Mouse (Mus musculus): ENCODE data around the gene Dus2.
"Not testable (repeated sequence)": the region's sequence is repeated elsewhere in the genome, so short reads cannot be mapped to it uniquely, and the experiment has no call there.

Dus2 gene

DNA sequence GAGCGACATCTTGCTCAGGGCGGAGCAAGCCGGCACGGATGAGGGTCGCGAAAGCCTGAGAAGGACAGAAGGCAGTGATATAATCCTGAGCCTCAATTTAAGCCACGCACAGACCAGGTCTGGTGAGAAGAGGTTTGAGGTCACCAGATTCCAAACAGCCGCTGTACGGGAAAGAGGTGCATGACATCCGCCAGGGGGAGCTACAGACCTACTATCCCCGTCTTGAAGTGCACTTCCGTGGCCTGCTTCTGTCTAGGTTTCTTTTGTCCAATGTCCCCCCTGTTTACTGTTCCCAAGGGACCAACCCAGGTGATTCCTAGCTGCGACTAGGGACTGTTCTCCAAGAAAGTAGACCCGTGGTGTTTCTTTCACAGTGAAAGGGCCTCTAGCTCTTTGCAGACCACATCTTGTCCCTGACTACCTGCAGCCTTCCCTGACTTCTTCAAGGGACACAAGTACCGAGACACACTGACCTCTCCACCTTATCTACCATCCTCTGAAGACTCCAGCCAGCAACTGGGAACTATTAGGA lies at the start of gene Dus2:
TSS of gene Dus2 (plus strand) at position 482 of the 532 bp plus-strand sequence.
- peak; percentile 88 for ATAC-seq (ENCODE audit: low TSS enrichment)

DNA sequence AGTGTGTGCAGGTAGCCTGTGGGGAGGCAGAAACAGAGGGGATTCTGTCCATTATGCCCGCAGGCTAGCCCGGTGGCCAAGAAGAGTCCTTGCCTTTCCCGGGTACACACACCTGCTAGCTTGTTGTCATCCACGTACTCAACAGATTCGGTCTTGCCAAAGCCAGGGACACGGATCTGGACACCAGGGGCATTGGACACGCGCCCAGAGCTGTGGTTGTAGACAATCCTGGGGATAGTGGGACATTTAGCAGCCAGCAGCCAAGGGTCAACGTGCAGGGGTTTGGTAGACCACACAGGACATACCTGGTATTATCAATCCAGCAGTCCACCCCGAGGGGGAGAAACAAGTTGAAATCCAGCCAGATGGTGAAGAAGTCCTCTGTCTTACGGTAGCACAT lies 49.1 kb upstream of the Dus2 start:
- no peak for ATAC-seq (ENCODE audit: low TSS enrichment)

DNA sequence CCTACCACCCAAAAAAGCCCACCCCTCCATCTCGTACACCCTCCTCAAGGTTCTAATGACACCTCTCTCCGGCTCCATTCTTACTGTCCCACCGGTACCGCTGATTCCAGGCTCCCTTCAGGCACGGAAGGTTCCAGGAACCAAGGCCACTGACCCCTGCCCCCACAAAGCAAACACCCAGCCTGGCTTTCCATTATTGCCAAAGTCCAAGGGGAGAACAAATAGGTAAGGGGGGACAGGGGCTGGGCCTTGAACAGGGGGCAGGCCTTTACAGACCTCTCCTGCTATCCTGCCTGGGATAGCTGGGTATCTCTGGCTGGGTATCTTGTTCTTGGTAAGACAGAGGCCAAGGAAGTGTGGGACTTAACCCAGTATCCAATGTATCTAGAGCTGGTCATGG lies 48.6 kb upstream of the Dus2 start:
- no peak for ATAC-seq (ENCODE audit: low TSS enrichment)

DNA sequence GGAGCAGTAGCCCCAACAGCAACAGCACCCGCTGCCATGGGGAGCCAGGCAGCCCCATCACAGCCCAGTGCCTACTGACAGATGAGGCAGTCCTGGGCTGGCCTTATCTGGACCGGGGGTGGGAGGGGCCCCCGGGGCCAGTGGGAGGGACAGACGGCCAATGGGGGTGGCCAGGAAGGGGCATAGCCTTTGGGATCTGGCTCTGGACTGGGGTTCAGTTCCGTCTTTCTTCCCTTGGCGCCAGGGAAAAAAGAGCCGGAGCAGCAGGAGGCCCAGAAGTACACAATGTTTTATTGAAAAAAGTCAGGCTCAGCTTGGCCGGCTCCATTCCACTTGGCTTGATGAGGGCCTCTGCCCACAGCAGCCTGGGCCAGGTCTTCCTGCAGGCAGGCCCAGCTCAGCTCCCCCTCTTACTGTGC lies 47.8 kb upstream of the Dus2 start, which contains the start of gene Lcat:
TSS of gene Lcat (minus strand) at position 62 of the 419 bp plus-strand sequence.
- peak; percentile 38; the same call in 1 of the 2 replicates for ATAC-seq (ENCODE audit: low TSS enrichment)

DNA sequence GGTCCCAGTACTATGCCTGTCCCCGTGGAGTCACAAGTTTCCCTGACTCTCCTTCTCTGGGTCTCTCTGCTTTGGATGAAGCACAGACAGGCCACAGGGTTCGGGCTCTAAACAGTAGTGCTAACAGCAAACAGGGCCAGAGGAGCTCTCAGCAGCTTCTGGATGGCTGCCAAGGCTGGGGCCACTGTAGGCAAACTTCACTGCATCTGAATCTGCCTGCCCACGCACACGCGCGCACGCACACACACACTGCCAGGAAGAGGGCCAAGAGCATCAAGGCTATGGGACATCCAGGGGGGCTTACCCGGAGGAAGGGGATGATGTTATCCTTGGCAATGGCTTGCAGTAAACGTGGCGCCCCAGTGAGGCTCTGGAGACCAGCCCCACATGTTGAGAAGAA lies 41.8 kb upstream of the Dus2 start:
- ATAC-seq (ENCODE audit: low TSS enrichment): no peak

DNA sequence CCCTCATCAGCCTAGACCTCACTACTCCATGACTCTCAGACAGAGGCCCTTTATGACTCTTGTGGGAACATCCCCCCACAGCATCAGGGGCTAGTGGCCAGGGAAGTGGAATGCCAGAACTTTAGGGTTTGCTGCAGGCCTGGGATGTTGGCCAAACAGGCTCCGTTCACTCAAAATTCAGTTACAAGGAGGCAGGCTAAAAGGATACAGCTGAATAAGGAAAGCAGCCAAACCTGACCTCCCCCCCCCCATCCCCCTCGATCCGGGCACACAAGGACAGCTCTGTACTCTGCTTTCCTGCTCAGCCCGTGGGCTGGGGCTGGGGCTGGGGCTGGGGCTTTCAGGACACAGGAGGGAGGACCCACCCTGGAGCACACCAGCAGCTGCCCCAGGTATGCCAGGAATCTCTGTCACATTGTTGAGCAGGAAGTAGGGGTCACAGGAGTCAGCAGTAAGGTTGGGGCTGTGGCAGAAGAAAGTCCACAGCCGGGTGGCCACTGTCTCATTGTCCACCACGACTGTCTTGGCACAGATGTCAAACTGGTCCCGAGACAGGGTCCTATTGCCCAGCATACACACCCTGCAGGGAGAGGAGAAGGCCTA lies 40.0 kb upstream of the Dus2 start:
- peak; percentile 56 for ATAC-seq (ENCODE audit: low TSS enrichment)

DNA sequence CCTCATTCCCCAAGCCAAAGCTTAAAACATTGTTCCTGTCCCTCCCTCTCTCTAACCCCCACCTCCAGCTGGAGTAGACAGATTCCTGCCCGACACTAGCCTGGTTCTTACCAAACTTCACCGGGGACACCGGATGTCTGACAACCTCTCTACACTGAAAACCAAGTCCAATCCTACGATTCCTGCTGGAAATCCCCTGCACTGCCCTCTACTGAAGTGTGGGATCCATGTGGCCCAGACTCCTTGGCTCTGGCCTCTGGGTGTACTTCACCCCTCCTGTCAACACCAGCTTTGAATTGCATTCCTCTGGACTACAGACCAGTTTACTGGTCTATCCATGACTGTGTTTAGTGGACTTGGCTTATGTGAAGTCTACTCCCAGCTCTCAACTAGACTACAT lies 34.6 kb upstream of the Dus2 start:
- ATAC-seq (ENCODE audit: low TSS enrichment): no peak

DNA sequence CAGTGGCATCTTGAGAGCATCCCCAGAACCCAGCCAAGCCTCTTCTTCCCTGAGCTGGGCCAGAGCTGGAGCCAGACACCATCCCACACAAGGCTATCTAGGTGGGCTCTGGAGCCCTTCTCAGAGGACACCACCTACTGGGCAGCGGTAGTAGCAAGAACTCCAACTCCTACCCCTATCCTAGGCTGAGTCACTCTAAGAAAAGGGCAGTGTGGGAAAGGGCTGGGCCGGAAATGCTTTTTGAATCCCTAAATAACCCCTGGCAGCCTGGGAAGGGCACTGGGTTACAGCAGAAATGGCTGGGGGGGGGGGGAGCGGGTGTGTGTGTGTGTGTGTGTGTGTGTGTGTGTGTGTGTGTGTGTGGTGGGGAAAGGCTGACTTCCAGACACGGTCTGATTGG lies 33.3 kb upstream of the Dus2 start:
- 0 out of 2 replicates have a peak, but pooled peaks have one; percentile 31 for ATAC-seq (ENCODE audit: low TSS enrichment)

DNA sequence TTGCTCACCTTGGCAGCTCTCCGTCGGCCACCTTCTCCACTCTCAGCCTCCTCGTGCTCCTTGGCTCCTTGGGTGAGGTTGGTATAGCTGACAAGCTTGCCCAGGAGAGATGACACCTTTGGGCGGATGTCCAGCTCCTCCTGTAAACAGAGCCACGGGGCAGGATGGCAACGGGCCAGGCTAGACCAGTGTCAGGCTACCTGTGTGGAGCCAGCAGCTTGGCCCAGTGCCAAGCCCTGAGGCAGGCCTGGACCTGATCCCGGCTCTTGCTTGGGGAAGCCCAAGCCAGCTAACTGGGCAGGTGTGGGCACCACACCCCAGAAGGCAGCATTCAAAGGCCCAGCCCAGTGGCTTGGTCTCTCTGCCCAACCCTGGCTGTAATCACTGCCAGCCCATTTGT lies 31.8 kb upstream of the Dus2 start:
- 0 out of 2 replicates have a peak, but pooled peaks have one; percentile 41 for ATAC-seq (ENCODE audit: low TSS enrichment)

DNA sequence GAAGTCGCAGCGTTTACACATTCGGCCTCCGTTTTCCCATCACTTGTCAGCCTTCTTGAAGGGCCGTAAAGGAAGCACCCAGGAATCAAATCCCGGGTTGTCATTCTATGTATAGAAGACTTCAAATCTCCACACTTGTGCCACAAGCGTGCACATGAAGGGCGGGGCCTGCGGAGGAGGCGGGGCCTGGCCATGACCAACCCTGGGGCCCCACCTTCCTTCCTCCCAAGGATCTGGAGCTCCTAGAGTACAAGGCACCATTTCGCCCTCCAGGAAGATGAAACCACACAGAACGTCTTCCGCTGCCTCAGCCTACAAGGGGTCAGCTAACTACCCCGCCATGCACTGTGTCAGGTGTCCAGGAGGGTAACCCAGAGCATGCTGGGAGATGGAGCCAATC lies 30.0 kb upstream of the Dus2 start:
- ATAC-seq (ENCODE audit: low TSS enrichment): no peak

DNA sequence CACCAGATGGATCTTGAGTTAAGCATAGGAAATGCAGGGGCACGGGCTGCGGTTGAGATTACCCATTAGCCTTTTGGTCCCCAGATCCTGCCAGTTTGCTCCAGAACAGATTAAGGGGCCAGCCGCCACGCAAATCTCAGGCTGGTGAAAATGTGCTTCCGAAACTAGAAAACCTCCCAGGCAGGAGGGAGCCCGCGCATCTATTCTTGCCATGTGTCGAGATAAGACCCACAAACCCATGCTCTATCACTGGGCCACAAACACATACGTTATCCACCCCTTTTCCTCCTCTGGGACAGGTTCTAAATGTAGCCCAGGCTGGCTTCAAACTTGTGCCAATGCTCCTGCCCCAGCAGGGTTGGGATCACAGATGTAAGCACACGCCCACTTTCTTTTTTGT lies 29.6 kb upstream of the Dus2 start:
- no peak for ATAC-seq (ENCODE audit: low TSS enrichment)

DNA sequence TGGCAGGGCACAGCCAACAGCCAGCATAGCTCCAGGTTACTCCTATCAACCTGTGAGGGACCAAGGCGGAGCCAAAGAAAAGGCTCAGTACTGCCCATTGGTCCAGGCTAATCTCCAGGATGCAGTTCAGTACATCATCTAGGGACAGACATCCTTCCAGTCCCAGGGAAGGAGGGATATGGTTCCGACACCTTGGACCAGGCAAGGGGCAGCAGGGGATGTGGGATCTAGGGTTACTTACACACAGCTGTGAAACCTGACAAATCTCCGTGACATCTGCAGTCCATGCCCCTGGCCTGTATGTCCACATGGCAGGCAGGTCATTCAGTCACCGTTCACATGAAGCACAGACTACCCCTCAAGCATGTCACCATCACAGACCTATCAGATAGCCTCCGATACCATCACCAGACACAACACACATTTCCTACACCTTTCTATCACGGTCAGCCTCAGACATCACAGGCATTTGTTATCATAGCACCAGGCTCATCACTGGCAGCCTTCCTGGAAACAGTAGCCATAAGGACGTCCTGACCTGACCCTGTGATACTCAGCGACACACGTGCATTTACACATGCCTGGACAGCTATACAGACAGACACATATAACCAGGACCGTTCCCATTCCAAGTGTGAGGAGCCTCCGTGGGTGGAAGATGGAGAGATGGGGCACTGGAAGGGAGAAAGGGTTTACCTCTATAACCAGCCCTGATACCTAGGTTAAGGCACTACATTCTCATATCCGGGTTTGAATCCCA lies 26.5 kb upstream of the Dus2 start:
- ATAC-seq (ENCODE audit: low TSS enrichment): no peak

DNA sequence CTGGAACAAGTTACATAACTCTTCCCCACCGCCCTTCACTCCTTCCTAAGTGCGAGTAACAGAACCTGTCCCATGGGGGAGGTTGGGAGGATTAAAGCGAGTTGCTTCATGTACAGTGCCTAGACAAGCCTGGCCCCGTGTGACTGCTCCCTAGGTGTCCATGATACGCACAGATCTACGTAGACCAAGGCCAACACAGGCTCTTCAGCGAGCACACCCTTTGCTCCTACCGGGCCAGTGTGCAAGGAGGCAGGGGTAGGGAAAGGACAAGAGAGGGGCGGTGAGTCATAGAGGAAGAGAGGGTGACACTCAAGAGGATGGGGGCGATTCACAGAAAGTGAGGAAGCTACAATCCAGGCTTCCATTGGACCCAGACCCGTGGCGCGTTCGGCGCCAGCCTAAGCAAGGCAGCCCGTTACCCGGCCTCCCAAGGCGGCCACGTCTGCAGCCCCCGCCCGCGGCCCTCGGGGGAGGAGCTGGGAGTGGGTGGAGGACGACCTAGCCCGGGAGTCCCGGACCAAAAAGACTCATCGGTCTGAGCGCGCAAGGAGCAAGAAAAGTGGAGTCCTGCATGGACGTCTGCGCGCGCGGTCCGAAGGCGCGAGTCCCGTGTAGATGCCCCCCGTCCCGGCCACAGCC lies 25.8 kb upstream of the Dus2 start:
- ATAC-seq (ENCODE audit: low TSS enrichment): peak; percentile 27; the same call in 1 of the 2 replicates

DNA sequence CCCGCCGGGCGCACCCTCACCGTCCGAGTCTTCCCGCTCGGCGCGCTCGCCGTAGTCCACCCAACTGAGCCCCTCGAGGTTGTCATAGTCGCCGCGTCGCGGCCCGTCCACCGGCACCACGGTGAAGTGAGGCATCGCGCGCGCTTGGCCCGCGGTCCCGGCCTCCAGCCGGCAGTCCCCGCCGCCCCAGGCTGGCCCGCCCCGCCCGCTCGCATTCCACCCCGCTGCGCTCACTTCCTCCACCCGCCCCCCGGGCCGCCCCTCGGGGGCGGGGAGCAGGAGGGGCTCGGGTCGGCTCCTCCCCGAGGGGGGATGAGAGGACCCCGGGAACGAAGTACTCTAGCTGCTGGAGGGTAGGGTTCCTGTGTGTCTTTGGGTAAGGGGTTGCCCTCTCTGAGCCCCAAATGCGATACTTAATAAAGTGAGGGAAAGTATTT lies 25.2 kb upstream of the Dus2 start, which contains the start of gene Slc12a4:
TSS of gene Slc12a4 (minus strand) at position 193 of the 437 bp plus-strand sequence.
- peak; percentile 62; the same call in 1 of the 2 replicates for ATAC-seq (ENCODE audit: low TSS enrichment)

DNA sequence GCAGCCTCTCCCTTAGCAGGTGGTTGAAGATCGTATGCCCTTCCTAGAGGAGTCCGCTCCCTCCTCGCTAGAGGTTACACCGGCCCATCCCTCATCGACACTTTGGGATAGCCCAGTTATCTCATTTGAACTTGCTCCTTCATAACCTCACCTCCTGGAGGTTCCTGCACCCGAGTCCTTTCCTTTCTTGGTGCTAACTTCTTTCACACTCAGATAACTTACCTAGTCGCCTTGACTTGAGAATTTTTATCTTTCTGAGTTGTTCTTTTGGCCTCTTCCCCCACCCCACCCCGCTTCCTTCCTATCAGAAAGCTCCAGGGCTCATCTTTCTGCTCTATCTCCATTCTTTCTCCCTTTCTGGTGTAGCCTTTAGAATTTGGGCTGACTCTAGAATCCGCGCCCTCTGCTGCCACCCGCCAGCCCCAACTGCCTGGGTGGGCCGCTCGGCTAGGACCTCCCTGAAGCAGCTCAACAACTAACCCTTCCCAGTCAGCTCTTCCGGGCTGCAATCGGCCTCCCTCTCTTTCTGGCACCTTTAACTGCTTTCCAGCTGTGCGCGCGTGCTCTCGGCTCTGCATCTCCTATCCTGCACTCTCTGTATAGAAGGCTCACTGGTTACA lies 24.3 kb upstream of the Dus2 start:
- no peak for ATAC-seq (ENCODE audit: low TSS enrichment)

DNA sequence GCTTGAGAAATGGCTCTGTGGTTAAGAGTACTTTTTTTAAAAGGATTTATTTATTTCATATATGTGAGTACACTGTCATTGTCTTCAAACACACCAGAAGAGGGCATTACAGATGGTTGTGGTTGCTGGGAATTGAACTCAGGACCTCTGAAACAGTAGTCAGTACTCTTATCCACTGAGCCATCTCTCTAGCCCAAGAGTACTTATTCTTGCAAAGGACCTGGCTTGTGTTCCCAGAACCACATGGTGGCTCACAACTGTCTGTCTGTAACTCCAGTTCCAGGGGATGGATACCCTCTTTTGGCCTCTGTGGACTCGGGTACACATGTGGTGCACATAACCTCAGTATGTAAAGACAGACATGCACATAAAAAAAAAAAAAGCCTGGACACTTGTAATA lies 21.8 kb upstream of the Dus2 start:
- no peak for ATAC-seq (ENCODE audit: low TSS enrichment)

DNA sequence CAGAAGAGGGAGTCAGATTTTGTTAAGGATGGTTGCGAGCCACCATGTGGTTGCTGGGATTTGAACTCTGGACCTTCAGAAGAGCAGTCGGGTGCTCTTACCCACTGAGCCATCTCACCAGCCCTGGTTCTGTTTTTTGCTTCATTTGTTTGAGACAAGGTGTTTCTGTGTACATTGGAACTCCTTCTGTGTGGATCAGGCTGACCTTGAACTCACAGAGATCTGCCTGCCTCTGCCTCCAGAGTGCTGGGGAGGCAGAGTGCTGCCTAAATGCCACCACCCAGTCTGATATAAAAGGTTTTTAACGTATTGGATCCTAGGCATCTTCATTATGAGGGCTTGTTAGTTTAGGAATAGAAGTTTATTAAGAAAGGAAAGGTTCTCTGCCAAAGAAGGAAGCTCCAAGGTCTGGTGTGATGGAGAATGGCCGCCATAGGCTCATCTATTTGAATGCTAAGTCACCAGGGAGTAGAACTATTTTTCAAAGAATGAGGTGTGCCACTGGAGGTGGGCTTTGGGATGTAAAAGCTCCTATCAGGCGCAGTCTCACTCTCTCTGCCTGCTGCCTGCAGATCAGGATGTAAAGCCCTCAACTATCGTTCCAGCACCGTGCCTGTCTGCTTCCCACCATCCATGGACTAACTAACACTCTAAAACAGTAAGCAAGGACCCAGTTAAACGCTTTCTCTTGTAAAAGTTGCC lies 20.0 kb upstream of the Dus2 start:
- ATAC-seq (ENCODE audit: low TSS enrichment): no peak

DNA sequence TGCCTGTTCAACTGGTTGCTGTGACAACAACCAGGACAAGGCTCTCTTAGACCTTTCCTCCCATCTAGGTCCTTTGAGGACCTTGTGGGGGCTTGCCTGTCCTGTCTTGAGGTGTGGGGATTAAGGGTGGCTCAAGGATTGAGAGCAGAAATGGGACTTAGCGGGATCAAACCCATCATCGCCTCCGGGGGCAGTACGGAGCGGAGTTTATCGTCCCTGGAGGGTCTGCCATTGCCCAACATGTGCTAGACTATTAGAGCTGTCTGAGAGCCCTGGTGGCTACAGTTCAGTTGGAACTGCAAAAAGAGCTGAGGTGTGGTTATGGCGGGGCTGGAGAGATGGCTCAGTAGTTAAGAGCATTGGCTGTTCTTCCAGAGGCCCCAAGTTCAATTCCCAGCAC lies 15.8 kb upstream of the Dus2 start:
- ATAC-seq (ENCODE audit: low TSS enrichment): no peak

DNA sequence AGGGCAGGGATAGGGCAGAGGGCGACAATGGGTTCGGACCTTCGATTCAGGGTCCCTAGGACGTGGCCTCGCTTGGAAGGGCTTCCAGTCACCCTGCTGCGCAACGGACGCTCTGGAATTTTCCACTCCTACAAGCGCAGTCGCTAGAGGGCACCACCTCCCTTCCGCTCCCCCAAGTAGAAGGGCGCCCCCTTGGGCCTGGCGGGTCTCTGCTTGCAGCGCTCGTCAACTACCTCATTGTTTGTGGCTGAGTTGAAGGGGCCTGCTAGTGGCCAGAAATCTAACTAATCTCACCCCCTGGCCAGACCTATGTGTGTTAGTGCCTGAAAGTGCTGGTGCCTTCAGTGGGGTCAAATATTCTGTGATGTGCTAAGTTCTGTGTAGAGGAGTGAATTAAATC lies 11.8 kb upstream of the Dus2 start, which contains the start of gene Dpep3:
TSS of gene Dpep3 (minus strand) at position 105 of the 400 bp plus-strand sequence.
- ATAC-seq (ENCODE audit: low TSS enrichment): no peak

DNA sequence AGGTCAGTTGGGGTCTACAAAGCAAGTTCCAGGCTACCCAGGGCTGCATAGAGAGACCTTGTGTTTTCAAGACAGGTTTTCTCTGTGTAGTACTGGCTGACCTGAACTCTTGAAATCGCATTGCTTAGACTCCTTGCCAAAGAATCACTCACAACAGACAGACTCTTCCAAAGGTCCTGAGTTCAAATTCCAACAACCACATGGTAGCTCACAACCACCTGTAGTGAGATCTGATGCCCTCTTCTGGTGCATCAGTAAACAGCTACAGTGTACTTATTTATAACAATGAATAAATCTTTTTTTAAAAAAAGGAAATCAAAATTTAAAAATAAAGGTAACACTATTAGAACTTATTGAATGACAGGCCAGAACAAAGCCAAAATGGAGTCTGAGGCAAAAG lies 10.0 kb upstream of the Dus2 start:
- ATAC-seq (ENCODE audit: low TSS enrichment): no peak

DNA sequence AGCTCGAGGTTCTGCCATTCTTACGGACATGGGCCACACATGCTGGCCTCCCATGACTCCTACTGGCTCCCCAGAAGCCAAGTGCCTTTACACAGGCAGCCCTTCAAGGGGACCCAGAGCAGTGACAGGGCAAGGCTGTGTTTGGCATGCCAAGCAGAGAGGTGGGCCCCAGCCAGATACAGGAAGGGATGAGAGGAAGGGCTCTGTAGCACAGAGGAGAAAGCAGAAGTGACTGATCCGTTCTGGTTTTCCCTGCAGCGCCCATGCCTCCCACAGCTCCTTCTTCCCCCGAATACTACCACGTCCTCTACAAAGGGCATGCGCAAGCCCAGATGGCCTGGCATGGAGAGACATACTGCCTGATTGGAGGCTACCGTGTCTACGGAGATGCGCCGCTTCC lies 7.7 kb upstream of the Dus2 start:
- ATAC-seq (ENCODE audit: low TSS enrichment): not testable (repeated sequence)

Measured in frontal cortex, adult (tissue).